Mouse (Mus musculus) spleen, adult 2 months (tissue): ENCODE results near the gene Ripply1.

Source experiments
- CTCF ChIP-seq: fragments of 200-500 bp; IDR thresholded peaks from 2 replicates; pipeline ENCODE4 v1.5.1; 2011; ENCODE audit warnings: mild to moderate bottlenecking, inconsistent platforms; ENCODE audit not compliant: insufficient read depth, insufficient read length, insufficient replicate concordance; ENCODE audit errors: extremely low read depth
- POLR2A ChIP-seq: fragments of 200-500 bp; IDR thresholded peaks from 2 replicates; pipeline ENCODE4 v1.6.1; 2011; ENCODE audit warnings: low read depth, low read length, inconsistent platforms

- TF ChIP-seq CTCF, result no peak
- no peak for TF ChIP-seq POLR2A
These were observed 51.6 kb downstream of the Ripply1 start for GRCm38 (mm10) chrX:139730541-139730940.
